Mouse (Mus musculus) ES-CJ7 (cell line): ENCODE results near the gene Pnkp.
A peak's percentile ranks its signal among the peaks of the same experiment; 100 is the strongest.

ENCODE experiments used
- DNase-seq: peaks from one replicate; pipeline ENCODE4 v3.0.0; 2011; ENCODE audit warnings: low read depth, low spot score

Gene Pnkp

DNA sequence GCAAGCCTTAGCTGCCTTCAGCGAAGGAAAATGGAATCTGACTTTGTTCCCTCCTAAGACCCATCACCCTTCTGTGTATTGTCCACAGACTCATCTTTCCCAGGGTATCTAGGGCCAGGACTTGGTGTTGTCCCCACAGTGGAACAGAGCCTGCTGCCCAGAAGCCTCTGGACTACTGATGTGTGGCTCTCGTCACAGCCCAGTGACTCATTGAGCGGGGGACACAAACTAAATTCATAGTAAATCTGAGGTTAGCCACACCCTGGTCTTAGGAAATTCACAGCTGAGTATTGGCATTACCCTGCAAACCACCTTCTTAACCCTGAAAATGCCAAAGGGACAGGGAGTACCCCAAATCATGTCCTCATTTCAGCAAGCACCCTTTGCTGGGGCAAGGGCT, 30.2 kb upstream of the Pnkp start:
- no peak for DNase-seq

DNA sequence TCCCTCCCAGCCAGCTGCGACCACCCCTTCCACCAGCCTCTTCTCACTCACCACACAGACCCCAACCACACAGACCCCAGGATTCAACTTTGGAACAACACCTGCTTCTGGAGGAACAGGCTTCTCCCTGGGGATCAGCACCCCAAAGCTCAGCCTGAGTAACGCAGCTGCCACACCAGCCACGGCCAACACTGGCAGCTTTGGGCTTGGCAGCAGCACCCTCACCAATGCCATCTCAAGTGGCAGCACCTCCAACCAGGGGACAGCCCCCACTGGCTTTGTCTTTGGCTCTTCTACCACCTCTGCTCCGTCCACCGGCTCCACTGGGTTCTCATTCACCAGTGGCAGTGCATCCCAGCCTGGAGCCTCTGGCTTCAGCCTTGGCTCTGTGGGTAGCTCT, 28.2 kb upstream of the Pnkp start:
- no peak for DNase-seq

DNA sequence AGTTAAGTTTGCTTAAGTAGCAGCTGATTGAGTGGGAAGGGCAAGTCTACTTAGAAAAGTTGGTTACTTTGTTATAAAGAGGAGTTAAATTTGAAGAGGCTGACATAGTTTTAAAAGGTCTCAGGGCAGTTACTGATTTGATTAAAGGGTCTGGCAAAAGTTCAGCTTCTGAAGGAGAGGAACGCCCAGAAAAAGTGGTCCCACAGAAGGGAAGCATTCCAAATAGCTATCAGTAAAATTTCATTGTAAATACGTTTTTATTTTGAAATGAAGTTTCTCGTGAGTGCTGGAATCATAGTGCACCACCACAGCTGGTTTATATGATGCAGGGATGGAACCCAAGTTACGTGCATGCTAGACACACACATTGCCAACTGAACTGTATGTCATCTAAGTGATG, 24.2 kb upstream of the Pnkp start:
- no peak for DNase-seq

DNA sequence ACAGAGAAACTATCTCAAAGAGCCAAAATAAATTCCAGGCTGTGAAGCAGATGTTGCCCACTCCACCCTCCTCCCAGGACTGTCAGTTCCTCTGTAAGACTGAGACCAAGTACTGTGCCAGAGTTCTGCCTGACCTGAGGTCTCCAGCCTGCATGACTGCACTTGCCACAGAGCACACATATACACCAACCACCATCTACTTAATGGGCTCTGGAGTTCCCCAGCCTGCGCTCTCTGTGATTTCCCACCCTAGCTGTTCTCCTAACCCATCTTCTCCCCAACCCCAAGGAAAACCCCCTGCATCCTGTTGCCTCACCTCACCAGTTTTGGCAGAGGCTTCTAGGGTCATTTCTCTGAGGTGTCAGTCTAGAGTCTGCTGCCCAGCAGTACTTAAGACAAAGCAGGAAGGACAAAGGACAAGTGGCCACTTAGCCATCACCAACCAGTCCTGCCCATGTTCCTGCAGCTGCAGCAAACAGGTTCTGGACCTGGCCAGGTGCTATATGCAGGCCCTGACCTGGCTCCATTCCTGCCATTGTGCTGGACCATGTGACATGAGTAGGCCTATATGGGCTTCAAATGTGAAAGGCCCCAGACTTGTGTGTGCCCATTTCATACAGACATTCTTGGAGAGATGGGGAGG, 21.4 kb upstream of the Pnkp start:
- DNase-seq: no peak

DNA sequence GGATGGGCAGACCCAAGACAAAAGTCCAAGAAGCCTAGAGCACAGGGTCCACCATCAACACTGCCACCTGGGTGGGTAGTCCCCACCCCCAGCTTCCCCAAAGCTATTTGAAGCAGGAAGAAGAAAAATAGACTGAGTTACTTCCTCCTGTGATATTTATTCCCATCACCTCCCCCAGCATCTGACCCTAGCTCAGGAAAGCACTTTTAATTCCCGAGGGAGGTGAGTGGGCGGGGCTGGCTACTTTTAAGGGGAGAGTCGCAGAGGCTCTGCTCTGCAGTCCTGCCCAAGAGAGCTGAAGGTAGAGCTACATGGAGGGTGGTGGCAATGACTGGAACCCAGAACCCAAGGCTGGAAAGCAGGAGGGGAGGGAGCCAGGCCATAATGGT, 20.9 kb upstream of the Pnkp start:
- no peak for DNase-seq

DNA sequence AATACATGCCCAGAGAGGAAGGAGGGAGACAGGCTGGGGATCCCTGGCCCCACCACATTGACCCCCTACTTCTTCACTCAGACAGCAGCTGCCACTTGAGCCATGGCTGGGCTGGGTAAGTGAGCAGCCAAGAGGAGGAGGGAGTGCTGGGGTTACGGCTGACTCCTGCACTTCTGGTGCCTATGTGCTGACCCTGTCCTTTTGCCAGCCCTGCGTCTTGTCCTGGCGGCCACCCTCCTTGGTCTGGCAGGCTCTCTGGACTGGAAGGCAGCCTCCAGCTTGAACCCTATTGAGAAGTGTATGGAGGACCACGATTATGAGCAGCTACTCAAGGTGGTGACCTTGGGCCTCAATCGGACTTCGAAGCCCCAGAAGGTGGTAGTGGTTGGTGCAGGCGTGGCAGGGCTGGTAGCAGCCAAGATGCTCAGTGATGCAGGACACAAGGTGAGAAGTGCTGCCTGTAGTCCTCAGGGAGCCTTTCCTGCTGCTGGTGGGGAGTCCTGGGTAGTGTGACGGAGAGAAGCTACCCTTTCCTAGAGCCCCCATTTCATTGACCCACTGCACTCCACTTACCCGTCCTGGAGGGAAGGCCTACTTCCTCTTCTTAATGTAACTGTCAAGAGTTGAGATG, 20.4 kb upstream of the Pnkp start:
- no peak for DNase-seq

DNA sequence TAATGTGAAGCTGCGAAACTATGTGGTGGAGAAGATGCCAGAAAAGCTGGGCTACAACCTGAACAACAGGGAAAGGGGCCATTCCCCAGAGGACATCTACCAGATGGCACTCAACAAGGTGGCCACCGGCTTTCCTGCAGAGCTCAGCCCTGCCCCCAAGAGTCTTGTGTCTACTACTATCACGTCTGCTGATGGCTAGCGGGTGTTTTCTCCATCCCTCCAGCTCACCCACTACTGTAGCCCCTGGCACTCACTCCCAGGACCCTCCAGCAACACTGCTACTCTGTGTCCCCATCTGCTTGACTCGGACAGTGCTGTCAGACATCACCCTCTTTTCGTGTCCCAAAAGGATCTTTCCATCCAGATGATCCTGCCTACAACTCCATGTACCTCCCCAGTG, 18.9 kb upstream of the Pnkp start:
- no peak for DNase-seq

DNA sequence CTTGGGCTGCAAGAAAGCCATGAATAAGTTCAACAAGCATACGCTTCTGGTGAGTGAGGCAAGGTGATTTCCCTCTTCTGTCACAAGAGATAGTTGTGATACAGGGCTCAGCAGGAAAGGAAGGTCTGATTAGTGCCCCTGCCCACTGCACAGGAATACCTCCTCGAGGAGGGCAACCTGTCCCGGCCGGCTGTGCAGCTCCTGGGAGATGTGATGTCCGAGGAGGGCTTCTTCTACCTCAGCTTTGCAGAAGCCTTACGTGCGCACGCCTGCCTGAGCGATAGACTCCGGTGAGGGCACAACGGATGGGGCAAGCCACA, 17.8 kb upstream of the Pnkp start:
- DNase-seq: no peak

DNA sequence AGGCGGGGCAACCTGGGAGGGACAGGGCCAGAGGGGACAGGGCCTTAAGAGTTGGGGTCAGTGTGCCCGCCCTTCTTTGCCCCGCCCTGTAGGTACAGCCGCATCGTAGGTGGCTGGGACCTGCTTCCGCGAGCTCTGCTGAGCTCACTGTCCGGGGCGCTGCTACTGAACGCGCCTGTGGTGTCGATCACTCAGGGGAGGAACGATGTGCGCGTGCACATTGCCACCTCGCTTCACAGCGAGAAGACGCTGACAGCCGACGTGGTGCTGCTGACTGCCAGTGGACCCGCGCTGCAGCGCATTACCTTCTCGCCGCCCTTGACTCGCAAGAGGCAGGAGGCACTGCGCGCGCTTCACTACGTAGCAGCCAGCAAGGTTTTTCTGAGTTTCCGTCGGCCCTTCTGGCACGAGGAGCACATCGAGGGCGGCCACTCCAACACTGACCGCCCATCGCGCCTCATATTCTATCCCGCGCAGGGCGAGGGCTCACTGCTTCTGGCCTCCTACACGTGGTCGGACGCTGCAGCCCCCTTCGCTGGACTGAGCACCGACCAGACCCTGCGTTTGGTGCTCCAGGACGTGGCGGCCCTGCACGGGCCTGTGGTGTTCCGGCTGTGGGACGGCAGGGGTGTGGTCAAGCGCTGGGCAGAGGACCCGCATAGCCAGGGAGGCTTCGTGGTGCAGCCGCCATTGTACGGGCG, 17.3 kb upstream of the Pnkp start:
- peak; percentile 24 for DNase-seq

DNA sequence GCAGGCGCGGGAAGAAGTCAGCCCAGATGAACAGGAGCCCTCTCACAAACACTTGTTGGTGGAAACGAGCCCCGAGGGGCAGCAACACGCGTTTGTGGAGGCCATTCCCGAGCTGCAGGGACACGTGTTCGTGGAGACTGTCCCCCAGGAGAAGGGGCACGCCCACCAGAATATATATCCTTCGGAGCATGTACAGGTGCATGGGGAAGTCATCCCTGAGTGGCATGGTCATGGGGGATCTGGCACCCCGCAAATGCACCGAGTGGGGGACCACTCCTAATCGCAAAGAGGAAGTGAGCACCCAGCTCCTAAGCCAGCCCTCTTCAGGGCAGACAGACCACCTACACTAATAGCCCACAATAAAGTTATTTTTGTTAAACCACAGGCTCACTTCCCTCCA, 16.5 kb upstream of the Pnkp start:
- DNase-seq: no peak

DNA sequence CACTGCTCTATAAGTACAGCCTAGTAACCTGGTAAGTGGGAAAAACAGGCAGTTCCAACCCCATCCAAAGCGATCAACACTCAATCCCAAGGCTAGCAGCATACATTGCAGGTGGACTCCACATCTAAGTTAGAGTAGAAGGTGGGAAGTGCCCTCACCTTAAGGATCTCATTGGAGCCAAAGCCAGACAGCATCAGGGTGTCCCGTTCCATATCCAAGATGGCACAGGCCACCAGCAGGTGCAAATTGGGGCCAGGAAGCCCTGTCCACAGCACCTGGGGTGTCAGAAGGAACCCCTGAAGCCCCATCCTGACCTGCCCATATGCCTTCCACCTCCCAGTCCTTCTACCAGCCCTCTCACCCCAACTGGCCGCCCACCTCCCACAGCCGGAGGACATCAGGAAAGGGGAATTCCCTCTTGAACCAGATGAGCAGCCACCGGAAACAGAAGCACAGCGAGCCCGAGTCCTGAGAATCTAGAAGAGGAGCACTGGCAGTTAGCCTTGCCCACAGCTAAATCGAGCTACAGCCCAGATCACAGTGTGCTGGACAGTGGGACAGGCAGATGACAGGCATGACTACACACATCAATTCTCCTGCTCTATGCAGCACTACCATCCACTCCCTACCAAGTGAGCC, 15.0 kb upstream of the Pnkp start:
- DNase-seq: no peak

DNA sequence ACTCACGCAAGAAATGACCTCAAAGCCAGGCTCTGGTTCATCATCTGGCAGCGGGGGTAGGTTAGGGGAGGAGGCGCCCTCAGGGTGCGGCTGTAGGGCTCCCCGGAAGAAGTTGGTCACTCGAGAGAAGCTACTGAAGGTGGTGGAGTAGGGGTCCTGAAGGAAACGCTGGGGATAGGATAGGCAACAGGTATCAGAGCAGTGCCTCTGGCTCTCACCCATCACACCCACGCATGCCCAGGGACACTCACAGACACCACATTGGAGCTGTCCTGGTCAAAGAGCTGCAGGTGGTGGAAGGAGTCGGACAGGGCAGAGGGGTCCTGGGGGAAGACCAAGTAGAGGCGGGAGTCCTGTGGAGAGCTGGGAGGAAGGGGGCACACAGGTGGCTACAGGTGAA, 11.9 kb upstream of the Pnkp start:
- DNase-seq: no peak

DNA sequence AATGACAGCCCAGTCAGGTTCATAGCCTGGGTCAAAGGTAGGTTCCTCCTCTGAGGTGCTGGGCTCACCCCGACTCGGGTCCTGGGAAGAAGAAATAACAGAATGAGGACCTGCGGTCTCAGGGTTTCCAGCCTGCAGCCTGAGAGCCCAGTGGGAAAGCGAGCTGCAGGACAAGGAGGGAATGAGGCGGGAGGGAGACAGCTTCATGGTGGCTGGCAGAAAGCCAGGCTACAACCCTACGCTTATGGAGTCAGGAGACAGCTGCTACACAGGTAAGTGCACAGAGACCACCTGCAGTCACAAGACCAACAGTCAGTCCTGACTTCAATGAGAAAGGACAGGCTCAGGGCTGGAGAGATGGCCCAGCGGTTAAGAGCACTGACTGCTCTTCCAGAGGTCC, 10.1 kb upstream of the Pnkp start:
- DNase-seq: no peak

DNA sequence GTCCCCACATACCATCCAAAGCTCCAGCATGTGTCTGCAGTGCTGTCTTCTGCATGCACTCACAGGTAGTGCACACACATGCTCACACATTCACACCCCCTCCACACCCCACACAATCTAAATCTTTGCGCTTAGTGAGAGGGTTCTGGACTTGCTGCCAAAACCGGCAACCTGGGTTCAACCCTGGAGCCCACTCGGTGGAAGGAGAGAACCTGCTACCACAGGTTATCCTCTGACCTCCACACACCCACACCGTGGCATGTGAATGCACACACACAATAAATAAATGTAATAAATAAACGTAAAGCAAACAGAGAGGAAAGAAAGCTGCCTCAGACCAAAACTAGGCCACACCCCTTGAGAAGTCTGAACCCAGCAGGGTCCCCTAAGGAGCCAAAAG, 9.2 kb upstream of the Pnkp start:
- no peak for DNase-seq

DNA sequence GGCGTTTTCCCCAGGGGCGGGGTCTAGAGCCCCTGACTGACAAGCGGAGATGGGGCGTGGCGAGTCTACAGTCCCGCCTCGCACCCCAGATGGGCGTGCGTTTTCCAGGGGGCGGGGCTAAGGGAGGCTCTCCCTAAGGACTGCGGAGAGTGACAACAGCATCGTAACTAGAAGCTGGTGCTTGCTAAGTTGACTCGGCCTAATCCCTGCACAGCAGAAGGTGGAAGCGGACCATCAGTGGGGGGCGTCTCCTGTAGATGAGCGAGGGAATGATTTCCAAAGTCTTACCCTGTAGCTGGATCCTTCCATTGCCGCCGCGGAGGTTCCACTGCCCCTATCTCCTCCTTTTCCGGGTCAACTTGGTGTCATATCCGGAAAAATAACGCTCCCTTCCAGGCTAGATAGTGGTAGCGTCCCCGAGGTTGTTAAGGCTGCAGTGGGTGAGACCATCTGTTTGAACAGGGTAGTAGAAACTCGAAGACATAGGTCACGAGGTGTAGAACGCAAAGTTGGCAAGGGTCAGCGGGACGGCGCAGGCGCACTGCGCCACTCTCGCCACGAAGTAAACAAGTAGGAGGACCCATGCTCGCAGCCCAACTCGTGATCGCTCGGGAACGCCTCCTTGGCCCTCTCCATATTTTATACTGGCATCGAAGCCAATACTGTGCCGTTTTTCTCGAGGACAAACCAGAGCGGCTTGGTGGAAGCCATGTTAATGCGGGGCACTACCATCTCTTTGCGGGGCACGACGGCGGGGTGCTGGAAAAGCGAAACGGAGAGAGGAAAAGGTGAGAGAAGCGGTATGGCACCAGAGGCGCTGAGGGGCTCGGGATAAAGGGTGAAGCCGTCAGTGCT, 8.2 kb upstream of the Pnkp start, which contains the start of the genes Akt1s1 and Tbc1d17:
TSS of gene Akt1s1 (plus strand) at position 431 of the 855 bp plus-strand sequence.
TSS of gene Tbc1d17 (minus strand) at position 519 of the 855 bp plus-strand sequence.
- peak; percentile 100 for DNase-seq

DNA sequence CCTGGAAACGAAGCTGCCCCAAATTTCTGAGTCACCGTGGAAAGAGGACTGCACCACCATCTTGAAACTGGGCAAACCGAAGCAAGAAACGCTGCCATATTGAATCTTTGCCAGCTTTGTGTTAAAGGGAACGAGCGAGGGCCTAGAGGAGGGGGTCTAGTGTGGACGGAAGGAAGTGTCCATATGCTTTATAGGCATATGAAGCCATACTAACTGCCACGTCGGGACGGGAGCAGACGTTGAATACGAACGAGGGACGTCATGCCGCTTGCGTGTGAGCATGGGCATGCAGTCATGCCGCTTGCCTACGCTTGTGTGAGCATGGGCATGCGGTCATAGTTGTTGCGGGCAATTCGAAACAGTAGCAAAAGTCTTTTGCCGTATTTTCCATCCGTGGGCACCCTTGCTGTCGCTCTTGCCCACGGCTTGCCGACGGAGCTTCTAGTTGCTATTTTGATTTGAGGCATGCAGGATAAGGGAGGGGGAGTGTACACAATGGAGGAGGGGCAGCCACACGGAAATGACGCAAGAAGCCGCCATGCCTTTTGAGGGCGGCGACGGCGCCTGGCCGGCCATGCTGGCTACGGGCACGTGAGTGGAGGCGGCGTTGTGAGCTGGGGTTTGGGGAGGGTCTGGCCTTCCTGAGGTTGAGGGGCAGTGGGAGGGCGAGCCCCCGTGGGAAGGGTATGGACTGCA, 7.4 kb upstream of the Pnkp start:
- peak; percentile 93 for DNase-seq

DNA sequence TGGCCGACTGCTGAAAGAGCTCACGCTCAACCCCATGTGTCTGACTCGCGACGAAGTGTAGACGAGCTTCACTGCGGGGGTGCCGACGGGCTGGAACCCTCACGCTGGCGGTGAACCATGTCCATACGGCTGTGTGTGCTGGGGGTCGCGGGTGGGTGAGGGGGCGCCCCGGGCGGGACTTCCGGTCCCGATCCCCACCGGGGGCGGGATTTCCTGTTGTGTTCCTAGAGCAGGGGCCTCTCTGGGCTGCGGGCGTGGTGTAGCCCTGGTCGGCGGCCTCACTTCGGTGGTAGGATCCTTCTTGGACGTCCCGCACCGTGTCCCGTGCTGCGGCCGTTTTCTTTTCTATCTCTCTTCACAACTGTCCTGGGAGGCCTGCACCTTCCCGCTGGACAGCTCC, 6.8 kb upstream of the Pnkp start:
- DNase-seq: peak; percentile 74

DNA sequence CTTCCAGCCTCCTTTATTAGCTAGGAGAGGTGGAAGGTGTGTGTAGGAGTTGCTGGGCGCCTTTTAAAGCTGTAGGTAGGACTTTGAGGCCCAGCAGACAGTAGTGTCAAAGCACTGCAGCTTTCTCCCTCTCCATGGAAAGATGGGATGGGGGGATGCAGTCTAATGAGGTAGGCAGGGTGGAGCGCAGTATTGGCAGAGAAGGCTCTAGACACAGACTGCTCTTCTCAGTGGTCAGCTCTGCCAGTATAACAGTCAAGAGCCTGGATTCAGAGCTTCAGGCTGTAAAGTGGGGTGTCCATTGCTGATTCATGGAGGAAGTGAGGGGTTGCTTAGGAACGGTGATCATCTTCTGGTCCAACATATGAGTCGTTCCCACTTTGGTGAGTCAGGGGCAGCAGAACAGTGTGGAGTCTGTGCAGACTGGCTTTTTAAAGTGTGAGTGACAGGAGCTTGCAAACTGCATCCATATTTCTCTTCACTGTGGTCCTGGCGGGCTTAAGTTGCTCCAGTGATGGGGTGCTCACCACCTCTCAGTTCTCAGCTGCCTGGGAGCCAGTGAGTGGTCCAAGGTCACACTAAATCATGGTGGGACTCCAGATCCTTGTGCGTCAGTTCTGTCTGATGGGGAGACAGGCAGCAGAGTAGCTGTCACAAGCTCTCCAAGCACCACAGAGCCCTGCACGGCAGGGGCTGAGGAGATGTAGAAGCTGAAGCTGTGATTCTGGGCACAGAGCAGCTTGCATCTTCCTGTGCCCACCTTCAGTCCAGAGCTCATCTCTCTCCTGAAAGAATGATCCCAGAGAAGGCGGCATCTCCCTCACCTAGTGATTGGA, 5.9 kb upstream of the Pnkp start:
- no peak for DNase-seq

DNA sequence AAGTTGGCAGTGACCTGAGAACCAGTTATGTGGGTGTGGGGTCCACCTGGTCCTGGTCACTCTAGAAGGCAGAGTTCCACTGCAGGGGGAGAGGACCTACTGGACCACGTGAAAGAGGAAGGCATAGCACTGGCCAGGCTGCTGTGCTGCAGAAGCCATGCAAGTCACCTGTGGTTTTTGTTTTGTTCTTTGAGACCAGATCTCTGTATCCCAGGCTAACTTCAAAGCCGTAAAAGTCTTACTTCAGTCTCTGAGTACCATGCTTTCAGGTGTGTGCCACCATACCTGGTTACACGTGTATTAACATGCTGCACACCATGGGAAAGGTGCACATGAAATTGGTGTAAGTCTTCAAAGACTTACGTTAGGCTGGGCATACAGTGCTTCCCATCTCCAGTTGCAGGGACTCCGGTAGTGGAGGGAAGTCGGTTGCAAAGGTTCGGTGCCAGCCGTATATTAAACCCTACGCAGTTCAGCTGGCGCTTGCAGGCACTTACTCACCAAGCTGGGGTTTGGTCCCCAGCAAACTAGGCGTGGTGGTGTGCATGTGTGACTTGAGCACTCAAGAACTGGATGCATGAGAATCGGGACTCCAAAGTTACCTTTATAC, 5.2 kb upstream of the Pnkp start:
- no peak for DNase-seq
